Mouse (Mus musculus): ENCODE data around the gene Med11.

GRCm38 (mm10) chr11:70459601-70460101, 7.9 kb downstream of the Med11 start, which contains the start of gene Cxcl16:
- no peak; the same call in 1 of the 2 replicates for TF ChIP-seq POLR2A (IDR thresholded peaks at IDR 0.05; ENCODE audit: low read depth, low read length)
- no peak for TF ChIP-seq CTCF (IDR thresholded peaks at IDR 0.05; ENCODE audit: extremely low read depth, insufficient read length, insufficient replicate concordance, low read depth, low read length)
